Mouse (Mus musculus) intestine, embryonic 16.5 days (tissue): ENCODE measurements around the gene Il13ra1. TPM values are rescaled to one million over a fixed set of nuclear protein-coding genes. Genes with fewer than 3 reads are reported as not detected.

Experiments used
- ATAC-seq: fragments of 200-750 bp; cut with Nextera tagmentation; 2 replicates; pipeline ENCODE4 v1.8.0; 2017; ENCODE audit warnings: moderate TSS enrichment, moderate library complexity
- H3K27ac ChIP-seq: fragments of 300-500 bp; sonication (generic); 2 replicates; pipeline ENCODE4 v1.5.1; 2014; ENCODE audit warnings: mild to moderate bottlenecking, low read length
- H3K27me3 ChIP-seq: fragments of 300-500 bp; sonication (generic); replicated peaks from 2 replicates; pipeline ENCODE4 v1.6.1; 2014; ENCODE audit warnings: low read length, control low read depth, mixed read lengths; ENCODE audit not compliant: control insufficient read depth, insufficient read depth
- H3K36me3 ChIP-seq: fragments of 300-500 bp; sonication (generic); 2 replicates; pipeline ENCODE4 v1.6.1; 2014; ENCODE audit warnings: low read length, control low read depth; ENCODE audit not compliant: control insufficient read depth, insufficient read depth
- H3K4me1 ChIP-seq: fragments of 300-500 bp; sonication (generic); 2 replicates; pipeline ENCODE4 v1.6.1; 2014; ENCODE audit warnings: low read length, control low read depth, mixed read lengths; ENCODE audit not compliant: control insufficient read depth, insufficient read depth
- H3K4me2 ChIP-seq: fragments of 300-500 bp; sonication (generic); 2 replicates; pipeline ENCODE4 v1.6.1; 2014; ENCODE audit warnings: low read depth, low read length, control low read depth
- H3K4me3 ChIP-seq: fragments of 300-500 bp; sonication (generic); 2 replicates; pipeline ENCODE4 v1.5.1; 2014; ENCODE audit warnings: mild to moderate bottlenecking, low read length
- H3K9ac ChIP-seq: fragments of 300-500 bp; sonication (generic); 2 replicates; pipeline ENCODE4 v1.6.1; 2014; ENCODE audit warnings: low read depth, low read length
- H3K9me3 ChIP-seq: fragments of 300-500 bp; sonication (generic); 2 replicates; pipeline ENCODE4 v1.6.1; 2016; ENCODE audit warnings: low read length, control low read depth; ENCODE audit not compliant: control insufficient read depth
- WGBS: fragments of 180-500 bp; shearing (Covaris S2); extraction: QIAGEN DNeasy Blood & Tissue Kit; methylation state at CpG from one replicate; pipeline ENCODE4 v1.1.7; 2014; 5-methylcytosine and 5-hydroxymethylcytosine counted together
- polyA plus RNA-seq: library from polyadenylated mRNA; unstranded; fragments of >200 nt; fragmentation: Nextera tagmentation; extraction: Ambion mirVana; gene quantifications from 2 replicates; pipeline ENCODE4 v1.2.1, GENCODE M21; 2015

The Il13ra1 gene
- polyA plus RNA-seq, 1 experiment from 2014 or later: 24.3 TPM

GRCm38 (mm10) chrX:36186036-36186435, 74.1 kb downstream of the Il13ra1 start:
- no peak overlapping the region for H3K4me3 ChIP-seq
- H3K9ac ChIP-seq: no peak overlapping the region
- no peaks in the 10 kb centered on the region for H3K9me3 ChIP-seq
- no peak overlapping the region for H3K4me2 ChIP-seq
- no peak overlapping the region for H3K27ac ChIP-seq
- 61% methylated on average over 5 of the region's 5 CpGs for WGBS
- H3K36me3 ChIP-seq: no peaks in the 10 kb centered on the region
- H3K27me3 ChIP-seq: no peaks in the 10 kb centered on the region
- H3K4me1 ChIP-seq: no peaks in the 10 kb centered on the region
- ATAC-seq: no peak

- Histone ChIP-seq H3K4me2 (no peak overlapping the region), H3K9ac (no peak overlapping the region), H3K36me3 (no peaks in the 10 kb centered on the region), H3K27ac (no peak overlapping the region), H3K27me3 (no peaks in the 10 kb centered on the region), H3K9me3 (no peaks in the 10 kb centered on the region), H3K4me1 (no peaks in the 10 kb centered on the region), H3K4me3 (no peak overlapping the region)
- ATAC-seq: no peak
- WGBS: 43% methylated on average over 6 of the region's 6 CpGs
These were observed 74.5 kb downstream of the Il13ra1 start for GRCm38 (mm10) chrX:36186443-36186842.

GRCm38 (mm10) chrX:36193951-36194350, 82.0 kb downstream of the Il13ra1 start:
- H3K9ac ChIP-seq: no peak overlapping the region
- ATAC-seq: no peak
- 20% methylated on average over 6 of the region's 6 CpGs for WGBS

GRCm38 (mm10) chrX:36195736-36196525, 84.0 kb downstream of the Il13ra1 start, which contains the start of gene Zcchc12:
Zcchc12 (plus strand) TSS chrX:36195904.
- WGBS: 23% methylated on average over 28 of the region's 28 CpGs
- ATAC-seq: no peak
- Histone ChIP-seq H3K36me3 (no peaks in the 10 kb centered on the region), H3K4me3 (peak within 1 kb of the TSS; percentile 14; the same call in 1 of the 2 replicates), H3K27me3 (no peaks in the 10 kb centered on the region), H3K4me2 (peak within 1 kb of the TSS; percentile 40), H3K4me1 (no peaks in the 10 kb centered on the region), H3K9ac (no peak within 1 kb of the TSS), H3K9me3 (no peaks in the 10 kb centered on the region), H3K27ac (no peak within 1 kb of the TSS)

More at GRCm38 (mm10) chrX:36193951-36194350, 82.0 kb downstream of the Il13ra1 start:
- H3K36me3 ChIP-seq: no peaks in the 10 kb centered on the region
- H3K4me2 ChIP-seq: no peak overlapping the region
- H3K27ac ChIP-seq: no peak overlapping the region
- H3K4me3 ChIP-seq: no peak overlapping the region
- H3K9me3 ChIP-seq: no peaks in the 10 kb centered on the region
- no peaks in the 10 kb centered on the region for H3K4me1 ChIP-seq
- no peaks in the 10 kb centered on the region for H3K27me3 ChIP-seq

- H3K9ac ChIP-seq: no peak overlapping the region
- H3K4me2 ChIP-seq: no peak overlapping the region
- no peak overlapping the region for H3K27ac ChIP-seq
- H3K36me3 ChIP-seq: no peaks in the 10 kb centered on the region
- no peaks in the 10 kb centered on the region for H3K9me3 ChIP-seq
- H3K27me3 ChIP-seq: no peaks in the 10 kb centered on the region
- WGBS: 88% methylated on average over 2 of the region's 2 CpGs
- no peaks in the 10 kb centered on the region for H3K4me1 ChIP-seq
- no peak for ATAC-seq
- H3K4me3 ChIP-seq: no peak overlapping the region
These were observed 97.6 kb downstream of the Il13ra1 start for GRCm38 (mm10) chrX:36209554-36209953.

- no peak overlapping the region for H3K9ac ChIP-seq
- no peak overlapping the region for H3K4me2 ChIP-seq
- no peaks in the 10 kb centered on the region for H3K27me3 ChIP-seq
- H3K4me3 ChIP-seq: no peak overlapping the region
- H3K4me1 ChIP-seq: no peaks in the 10 kb centered on the region
- no peak for ATAC-seq
- no peak overlapping the region for H3K27ac ChIP-seq
- 82% methylated on average over 3 of the region's 3 CpGs for WGBS
- no peaks in the 10 kb centered on the region for H3K9me3 ChIP-seq
- H3K36me3 ChIP-seq: no peaks in the 10 kb centered on the region
These were observed 99.3 kb downstream of the Il13ra1 start for GRCm38 (mm10) chrX:36211216-36211615.

Other genes starting within 250 kb of the Il13ra1 start
- gene Dock11, start 223.3 kb upstream of the Il13ra1 start, polyA plus RNA-seq: 6.1 and 6.9 TPM in 2 replicates
- 18.1 and 19.6 TPM in 2 replicates for gene Zcchc12, start 83.8 kb downstream of the Il13ra1 start, polyA plus RNA-seq
- 0.49 and 0.66 TPM in 2 replicates for gene Lonrf3, start 216.2 kb downstream of the Il13ra1 start, polyA plus RNA-seq